Mouse (Mus musculus) adrenal gland (tissue): ENCODE results near the gene Msantd2.

ENCODE experiments used
- intact Hi-C: fragments of 180-260 bp; cut with DNase I; formaldehyde crosslinking; loops from one replicate; pipeline ENCODE4 v1.15.1; 2025

The Msantd2 gene

GRCm38 (mm10) chr9:37567892-37568604 is 78.9 kb downstream of the Msantd2 start:
- intact Hi-C loops: no loop called here

DNA sequence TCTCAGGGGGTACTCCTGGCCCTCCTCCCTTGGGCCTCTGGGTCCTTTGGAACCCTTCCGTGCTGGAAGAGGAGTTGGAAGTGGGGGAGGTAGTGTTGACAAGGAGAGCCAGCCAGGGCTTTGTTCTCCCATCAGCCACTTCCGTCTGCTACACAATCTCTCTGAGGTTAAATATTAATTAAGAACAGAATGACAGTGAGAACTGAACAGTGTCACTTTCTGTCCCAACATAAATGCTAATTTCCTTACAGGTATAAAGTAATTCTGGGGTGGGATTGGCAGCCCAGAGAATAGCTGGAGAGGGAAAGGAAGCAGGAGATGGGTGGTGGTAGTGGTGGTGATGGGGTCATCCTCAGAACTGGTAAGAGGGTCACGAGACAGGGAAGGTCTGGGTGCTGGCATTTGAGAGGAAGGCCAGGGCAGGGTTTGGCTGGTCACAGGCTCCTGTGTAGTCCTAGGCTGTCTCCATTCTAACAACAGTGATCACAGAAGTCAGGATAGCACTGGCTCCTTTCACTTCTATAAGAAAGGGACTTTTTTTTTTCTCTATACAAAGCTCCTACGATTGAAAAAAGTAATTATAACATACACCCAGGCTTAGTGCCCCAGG is 79.6 kb downstream of the Msantd2 start:
- intact Hi-C loops: no loop called here

GRCm38 (mm10) chr9:37569231-37569835 is 80.2 kb downstream of the Msantd2 start:
- intact Hi-C loops: no loop called here

GRCm38 (mm10) chr9:37572204-37572876 is 83.2 kb downstream of the Msantd2 start:
- intact Hi-C loops: no loop called here
